In genomic region chr2:61656421-61657411, GRCm38 (mm10) we compare ENCODE assay signal across 8 mouse cellular contexts. TPM values are rescaled to one million over a fixed set of nuclear protein-coding genes. Genes with fewer than 3 reads are reported as not detected.
DNase-seq lines count a peak whose midpoint lies in the region; ATAC-seq and TF ChIP-seq lines count a peak whose summit lies in the region.

No protein-coding gene starts in this region.

- peak overlapping the region; percentile 64 for H3K4me3 ChIP-seq in bone marrow macrophage, adult 2 months (ENCODE audit: insufficient read depth, low read length)
- peak overlapping the region; percentile 60 for H3K4me3 ChIP-seq in embryonic facial prominence, embryonic 14.5 days (ENCODE audit: low read depth, low read length)
- peak overlapping the region; percentile 49 for H3K4me3 ChIP-seq in heart, embryonic 11.5 days (ENCODE audit: low read depth, low read length)
- peak overlapping the region; percentile 64 for H3K4me3 ChIP-seq in kidney, embryonic 15.5 days (replicated peaks)
- H3K4me3 ChIP-seq in limb, embryonic 14.5 days (replicated peaks; ENCODE audit: low read length): peak overlapping the region; percentile 57
- H3K4me3 ChIP-seq in midbrain, postnatal 0 days (ENCODE audit: low read depth, low read length): peak overlapping the region; percentile 70
- peak overlapping the region; percentile 44 for H3K4me3 ChIP-seq in stomach, embryonic 14.5 days (ENCODE audit: low read depth, low read length)

- no peak for TF ChIP-seq POLR2A in bone marrow macrophage, adult 2 months (IDR thresholded peaks at IDR 0.05; ENCODE audit: borderline replicate concordance, low read depth, low read length)
- TF ChIP-seq POLR2A in limb, embryonic 14.5 days (IDR thresholded peaks at IDR 0.05; ENCODE audit: borderline replicate concordance, extremely low read depth, insufficient read depth, insufficient read length): no peak

- H3K9me3 ChIP-seq in embryonic facial prominence, embryonic 14.5 days (ENCODE audit: control insufficient read depth, low read length): no peaks in the 10 kb centered on the region
- no peaks in the 10 kb centered on the region for H3K9me3 ChIP-seq in heart, embryonic 11.5 days (replicated peaks; ENCODE audit: control insufficient read depth, low read length)
- no peaks in the 10 kb centered on the region for H3K9me3 ChIP-seq in kidney, embryonic 15.5 days (replicated peaks)
- H3K9me3 ChIP-seq in limb, embryonic 14.5 days (ENCODE audit: control insufficient read depth, low read length): no peaks in the 10 kb centered on the region
- no peaks in the 10 kb centered on the region for H3K9me3 ChIP-seq in midbrain, postnatal 0 days (ENCODE audit: low read length)
- no peaks in the 10 kb centered on the region for H3K9me3 ChIP-seq in stomach, embryonic 14.5 days (ENCODE audit: control insufficient read depth, low read depth, low read length)

- H3K27ac ChIP-seq in bone marrow macrophage, adult 2 months (ENCODE audit: insufficient read depth, low read depth, low read length): no peak overlapping the region
- no peak overlapping the region for H3K27ac ChIP-seq in embryonic facial prominence, embryonic 14.5 days (replicated peaks; ENCODE audit: low read depth, low read length)
- no peak overlapping the region for H3K27ac ChIP-seq in heart, embryonic 11.5 days (ENCODE audit: low read depth, low read length)
- no peak overlapping the region for H3K27ac ChIP-seq in kidney, embryonic 15.5 days
- H3K27ac ChIP-seq in limb, embryonic 14.5 days (replicated peaks; ENCODE audit: low read depth, low read length): no peak overlapping the region
- H3K27ac ChIP-seq in midbrain, postnatal 0 days (ENCODE audit: low read depth, low read length): peak overlapping the region; percentile 85
- no peak overlapping the region for H3K27ac ChIP-seq in stomach, embryonic 14.5 days (ENCODE audit: low read length)

- H3K36me3 ChIP-seq in embryonic facial prominence, embryonic 14.5 days (ENCODE audit: control insufficient read depth, insufficient read depth, low read length): no peaks in the 10 kb centered on the region
- H3K36me3 ChIP-seq in heart, embryonic 11.5 days (ENCODE audit: control insufficient read depth, insufficient read depth, low read length): no peaks in the 10 kb centered on the region
- H3K36me3 ChIP-seq in kidney, embryonic 15.5 days: no peaks in the 10 kb centered on the region
- H3K36me3 ChIP-seq in limb, embryonic 14.5 days (ENCODE audit: control insufficient read depth, insufficient read depth, low read length): no peaks in the 10 kb centered on the region
- no peaks in the 10 kb centered on the region for H3K36me3 ChIP-seq in midbrain, postnatal 0 days (ENCODE audit: insufficient read depth, low read length)
- no peaks in the 10 kb centered on the region for H3K36me3 ChIP-seq in stomach, embryonic 14.5 days (ENCODE audit: control insufficient read depth, insufficient read depth, low read length)

- WGBS in embryonic facial prominence, embryonic 14.5 days: 1% methylated on average over 57 of the region's 85 CpGs
- 1% methylated on average over 59 of the region's 85 CpGs for WGBS in heart, embryonic 11.5 days (ENCODE audit: insufficient replicate concordance)
- WGBS in kidney, embryonic 15.5 days: under 1% methylated on average over 85 of the region's 85 CpGs
- WGBS in limb, embryonic 14.5 days: 2% methylated on average over 68 of the region's 85 CpGs
- WGBS in midbrain, postnatal 0 days: under 1% methylated on average over 81 of the region's 85 CpGs
- 1% methylated on average over 81 of the region's 85 CpGs for WGBS in stomach, embryonic 14.5 days

- H3K27me3 ChIP-seq in embryonic facial prominence, embryonic 14.5 days (replicated peaks; ENCODE audit: control insufficient read depth, insufficient read depth, low read length): peaks cover 6% of the 10 kb centered on the region
- peaks cover 5% of the 10 kb centered on the region for H3K27me3 ChIP-seq in heart, embryonic 11.5 days (ENCODE audit: control insufficient read depth, insufficient read depth, low read length)
- peaks cover 18% of the 10 kb centered on the region for H3K27me3 ChIP-seq in kidney, embryonic 15.5 days
- H3K27me3 ChIP-seq in limb, embryonic 14.5 days (ENCODE audit: control insufficient read depth, insufficient read depth, low read length): peaks cover 12% of the 10 kb centered on the region; the same call in 1 of the 2 replicates
- no peaks in the 10 kb centered on the region for H3K27me3 ChIP-seq in midbrain, postnatal 0 days (ENCODE audit: insufficient read depth, low read length)
- no peaks in the 10 kb centered on the region for H3K27me3 ChIP-seq in stomach, embryonic 14.5 days (ENCODE audit: control insufficient read depth, insufficient read depth, low read length)

- no peaks in the 10 kb centered on the region for H3K4me1 ChIP-seq in bone marrow macrophage, adult 2 months (ENCODE audit: control insufficient read depth, insufficient read depth, low read length)
- H3K4me1 ChIP-seq in embryonic facial prominence, embryonic 14.5 days (ENCODE audit: control insufficient read depth, insufficient read depth, low read length): no peaks in the 10 kb centered on the region; the same call in 1 of the 2 replicates
- peaks cover 4% of the 10 kb centered on the region; the same call in 1 of the 2 replicates for H3K4me1 ChIP-seq in heart, embryonic 11.5 days (ENCODE audit: control insufficient read depth, insufficient read depth, low read length)
- H3K4me1 ChIP-seq in kidney, embryonic 15.5 days: peaks cover 21% of the 10 kb centered on the region
- H3K4me1 ChIP-seq in limb, embryonic 14.5 days (ENCODE audit: control insufficient read depth, insufficient read depth, low read length): peaks cover 6% of the 10 kb centered on the region; the same call in 1 of the 2 replicates
- no peaks in the 10 kb centered on the region for H3K4me1 ChIP-seq in midbrain, postnatal 0 days (ENCODE audit: insufficient read depth, low read length)
- H3K4me1 ChIP-seq in stomach, embryonic 14.5 days (ENCODE audit: control insufficient read depth, insufficient read depth, low read length): 0 out of 2 replicates have a peak, but pooled peaks cover 7% of the 10 kb centered on the region

- ATAC-seq in embryonic facial prominence, embryonic 14.5 days (ENCODE audit: low read depth): peak; percentile 88
- ATAC-seq in heart, embryonic 11.5 days (replicated peaks; ENCODE audit: insufficient number of reproducible peaks, low FRiP score, low TSS enrichment): peak; percentile 62
- ATAC-seq in kidney, embryonic 15.5 days (replicated peaks; ENCODE audit: low FRiP score): peak; percentile 90
- peak; percentile 73; the same call in 1 of the 2 replicates for ATAC-seq in limb, embryonic 14.5 days (ENCODE audit: low FRiP score, low read depth)
- ATAC-seq in midbrain, postnatal 0 days (ENCODE audit: low FRiP score): peak; percentile 91
- ATAC-seq in stomach, embryonic 14.5 days (ENCODE audit: insufficient number of reproducible peaks, insufficient read depth, low FRiP score, low read depth): peak; percentile 75

- peak overlapping the region; percentile 72 for H3K9ac ChIP-seq in embryonic facial prominence, embryonic 14.5 days (ENCODE audit: low read depth, low read length)
- H3K9ac ChIP-seq in heart, embryonic 11.5 days (ENCODE audit: low read depth, low read length): peak overlapping the region; percentile 52
- peak overlapping the region; percentile 57 for H3K9ac ChIP-seq in kidney, embryonic 15.5 days
- peak overlapping the region; percentile 66 for H3K9ac ChIP-seq in limb, embryonic 14.5 days (ENCODE audit: low read depth, low read length, severe bottlenecking)
- peak overlapping the region; percentile 81 for H3K9ac ChIP-seq in midbrain, postnatal 0 days (replicated peaks; ENCODE audit: low read length, poor library complexity, severe bottlenecking)
- peak overlapping the region; percentile 42 for H3K9ac ChIP-seq in stomach, embryonic 14.5 days (replicated peaks; ENCODE audit: low read depth, low read length)

- peak; percentile 61 for DNase-seq in CD4-positive helper T cell, adult 2 months (ENCODE audit: low read depth, low spot score)
- peak; percentile 86 for DNase-seq in embryonic facial prominence, embryonic 14.5 days (ENCODE audit: low spot score)
- DNase-seq in limb, embryonic 14.5 days (ENCODE audit: low spot score): peak; percentile 76
- DNase-seq in midbrain, postnatal 0 days (ENCODE audit: low spot score): peak; percentile 90

- peak overlapping the region; percentile 99 for H3K4me2 ChIP-seq in embryonic facial prominence, embryonic 14.5 days (ENCODE audit: low read depth, low read length)
- peak overlapping the region; percentile 98 for H3K4me2 ChIP-seq in heart, embryonic 11.5 days
- peak overlapping the region; percentile 99 for H3K4me2 ChIP-seq in kidney, embryonic 15.5 days
- H3K4me2 ChIP-seq in limb, embryonic 14.5 days (replicated peaks; ENCODE audit: low read depth, low read length, severe bottlenecking): peak overlapping the region; percentile 98
- H3K4me2 ChIP-seq in midbrain, postnatal 0 days (ENCODE audit: low read depth, low read length, poor library complexity, severe bottlenecking): peak overlapping the region; percentile 95
- H3K4me2 ChIP-seq in stomach, embryonic 14.5 days (replicated peaks; ENCODE audit: low read depth, low read length): peak overlapping the region; percentile 81

- TF ChIP-seq CTCF in bone marrow macrophage, adult 2 months (IDR thresholded peaks at IDR 0.05; ENCODE audit: low read depth, low read length): no peak
- no peak for TF ChIP-seq CTCF in midbrain, postnatal 0 days (IDR thresholded peaks at IDR 0.05)

RNA-seq across cellular contexts. Expression of gene Psmd14, which starts 54.8 kb away (rescaled TPM):
- 70.7 and 70.9 TPM in 2 replicates for polyA plus RNA-seq in bone marrow macrophage, adult 2 months (2012; ENCODE audit: insufficient read depth, insufficient read length, missing spikeins)
- 167 and 175 TPM in 2 replicates for polyA plus RNA-seq in embryonic facial prominence, embryonic 14.5 days (2014; fragmentation: Nextera tagmentation; extraction: Ambion mirVana)
- polyA plus RNA-seq in heart, embryonic 11.5 days (2014; fragmentation: Nextera tagmentation; extraction: Ambion mirVana): 162 and 164 TPM in 2 replicates
- polyA plus RNA-seq in kidney, embryonic 15.5 days (2015; fragmentation: Nextera tagmentation; extraction: Ambion mirVana): 179 and 192 TPM in 2 replicates
- 66.2 and 79.3 TPM in 2 replicates for polyA plus RNA-seq in limb, embryonic 14.5 days (2012; rRNA removed)
- 173 and 175 TPM in 2 replicates for polyA plus RNA-seq in limb, embryonic 14.5 days (2014; fragmentation: Nextera tagmentation; extraction: Ambion mirVana)
- 87.4 and 119 TPM in 2 replicates for total RNA-seq in midbrain, postnatal 0 days (2014; rRNA removed)
- polyA plus RNA-seq in midbrain, postnatal 0 days (2015; fragmentation: Nextera tagmentation; extraction: Ambion mirVana): 184 and 197 TPM in 2 replicates
- 188 and 190 TPM in 2 replicates for polyA plus RNA-seq in stomach, embryonic 14.5 days (2014; fragmentation: Nextera tagmentation; extraction: Ambion mirVana)
